Mouse (Mus musculus): ENCODE measurements around the gene Fbxo44. TPM values are rescaled to one million over a fixed set of nuclear protein-coding genes. Genes with fewer than 3 reads are reported as not detected.

Gene Fbxo44
- total and polyA plus RNA-seq, 3 experiments: 2.3 to 6.2 TPM; not detected in 1

- peak; percentile 97 for DNase-seq (ENCODE audit: low read depth, low spot score)
- Histone ChIP-seq H3K9ac (ENCODE audit: control insufficient read depth, low read depth, low read length, poor library complexity, severe bottlenecking) (peak overlapping the region; percentile 85), H3K79me2 (ENCODE audit: control insufficient read depth, insufficient read depth, low read length, poor library complexity) (no peaks in the 10 kb centered on the region; the same call in 1 of the 2 replicates), H3K4me1 (ENCODE audit: control insufficient read depth in 1 of 2, insufficient read depth in 2 of 2, low read length in 2 of 2) (peaks cover 3 to 8% of the 10 kb centered on the region in 2 experiments; a peak in 3 of 4 replicates), H3K4me3 (ENCODE audit: control insufficient read depth in 1 of 2, insufficient read depth in 1 of 2, low read depth in 2 of 2, low read length in 2 of 2) (peak overlapping the region; percentile 86 to 89), H3K9me3 (replicated peaks; ENCODE audit: insufficient read depth, low read length) (no peaks in the 10 kb centered on the region), H3K27me3 (ENCODE audit: control insufficient read depth in 1 of 2, insufficient read depth in 2 of 2, low read length in 2 of 2) (no peaks in the 10 kb centered on the region; a peak in 1 of 4 replicates), H3K36me3 (ENCODE audit: control insufficient read depth in 1 of 2, insufficient read depth in 2 of 2, low read length in 2 of 2) (peaks cover 0 to 5% of the 10 kb centered on the region in 2 experiments; a peak in 1 of 4 replicates), H3K27ac (ENCODE audit: control insufficient read depth, low read depth, low read length) (peak overlapping the region; percentile 84)
- no peak for TF ChIP-seq CHD1 (IDR thresholded peaks at IDR 0.05; ENCODE audit: low read depth, low read length)
- no peak for TF ChIP-seq USF1 (IDR thresholded peaks at IDR 0.05; ENCODE audit: low read depth, low read length)
- no peak for TF ChIP-seq CHD2 (IDR thresholded peaks at IDR 0.05; ENCODE audit: low read length)
- TF ChIP-seq MXI1 (IDR thresholded peaks at IDR 0.05; ENCODE audit: low read depth, low read length): peak; percentile 52
- TF ChIP-seq ZC3H11A (IDR thresholded peaks at IDR 0.05; ENCODE audit: low read depth, low read length): no peak
- no peak for TF ChIP-seq TBP (IDR thresholded peaks at IDR 0.05; ENCODE audit: low read depth, low read length)
- peak; percentile 70 for TF ChIP-seq NELFE (IDR thresholded peaks at IDR 0.05; ENCODE audit: low read depth, low read length)
- peak; percentile 76; a peak in 2 of 4 replicates for TF ChIP-seq POLR2A (IDR thresholded peaks at IDR 0.05; ENCODE audit: control insufficient read depth in 1 of 2, insufficient read depth in 1 of 2, low read depth in 1 of 2, low read length in 2 of 2, poor library complexity in 1 of 2)
- TF ChIP-seq MYC (IDR thresholded peaks at IDR 0.05; ENCODE audit: low read depth, low read length): 0 out of 2 replicates have a peak, but pooled peaks have one; percentile 14
- no peak for TF ChIP-seq POLR2AphosphoS2 (IDR thresholded peaks at IDR 0.05; ENCODE audit: low read length)
- TF ChIP-seq CTCF (IDR thresholded peaks at IDR 0.05 in 2 of 3, conservative IDR thresholded peaks at IDR 0.05 in 1 of 3; ENCODE audit: control insufficient read depth in 1 of 3, insufficient read depth in 1 of 3, low read depth in 2 of 3, low read length in 3 of 3, poor library complexity in 1 of 3, severe bottlenecking in 1 of 3): peak; percentile 15 to 66 (median 59); a peak in 4 of 6 replicates
- TF ChIP-seq EP300 (IDR thresholded peaks at IDR 0.05; ENCODE audit: low read depth in 1 of 2, low read length in 2 of 2): 0 out of 4 replicates have a peak, but pooled peaks of 1 of the 2 experiments have one; percentile 6
- no peak for TF ChIP-seq JUND (IDR thresholded peaks at IDR 0.05; ENCODE audit: low read depth, low read length)
- peak; percentile 58 for TF ChIP-seq MAX (IDR thresholded peaks at IDR 0.05; ENCODE audit: low read length)
- TF ChIP-seq ZMIZ1 (IDR thresholded peaks at IDR 0.05; ENCODE audit: low read depth, low read length): 0 out of 2 replicates have a peak, but pooled peaks have one; percentile 36
- no peak for TF ChIP-seq MEF2A (IDR thresholded peaks at IDR 0.05; ENCODE audit: extremely low read depth, insufficient replicate concordance, low read depth, low read length, poor library complexity, severe bottlenecking)
- TF ChIP-seq SMC3 (IDR thresholded peaks at IDR 0.05; ENCODE audit: low read depth, low read length): peak; percentile 34
- TF ChIP-seq HCFC1 (IDR thresholded peaks at IDR 0.05; ENCODE audit: low read depth, low read length): peak; percentile 21; the same call in 1 of the 2 replicates
Measured at GRCm38 (mm10) chr4:148140098-148141011, 19.9 kb downstream of the Fbxo44 start.

DNA sequence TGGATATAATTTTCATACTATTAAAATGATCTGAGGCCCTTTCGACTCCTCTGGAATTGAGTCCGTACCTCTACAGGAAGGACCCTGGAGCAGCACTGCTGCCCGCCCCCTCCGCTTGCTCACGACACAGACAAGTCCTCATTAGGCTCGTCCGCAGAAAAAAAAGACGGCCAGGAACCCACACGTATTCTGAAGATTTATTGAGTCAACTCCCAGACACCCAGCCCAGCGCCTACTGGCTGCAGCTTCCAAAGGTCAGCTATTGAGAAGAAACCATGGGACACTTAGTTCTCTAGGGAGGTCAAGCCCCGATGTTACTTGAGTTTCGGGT is 20.6 kb downstream of the Fbxo44 start:
- peak overlapping the region; percentile 86 to 89 for H3K4me3 ChIP-seq (ENCODE audit: control insufficient read depth in 1 of 2, insufficient read depth in 1 of 2, low read depth in 2 of 2, low read length in 2 of 2)
- H3K79me2 ChIP-seq (ENCODE audit: control insufficient read depth, insufficient read depth, low read length, poor library complexity): no peaks in the 10 kb centered on the region; the same call in 1 of the 2 replicates
- H3K36me3 ChIP-seq (ENCODE audit: control insufficient read depth in 1 of 2, insufficient read depth in 2 of 2, low read length in 2 of 2): peaks cover 0 to 7% of the 10 kb centered on the region in 2 experiments; a peak in 2 of 4 replicates
- 0 out of 4 replicates have a peak, but pooled peaks of 1 of the 2 experiments have one; percentile 3 for TF ChIP-seq EP300 (IDR thresholded peaks at IDR 0.05; ENCODE audit: low read depth in 1 of 2, low read length in 2 of 2)
- TF ChIP-seq ZNF384 (IDR thresholded peaks at IDR 0.05; ENCODE audit: low read depth, low read length): peak; percentile 57
- peak; percentile 30; the same call in 1 of the 2 replicates for TF ChIP-seq SIN3A (IDR thresholded peaks at IDR 0.05; ENCODE audit: low read length)
- TF ChIP-seq JUND (IDR thresholded peaks at IDR 0.05; ENCODE audit: low read depth, low read length): no peak
- TF ChIP-seq MXI1 (IDR thresholded peaks at IDR 0.05; ENCODE audit: low read depth, low read length): peak; percentile 40; the same call in 1 of the 2 replicates
- TF ChIP-seq GABPA (IDR thresholded peaks at IDR 0.05; ENCODE audit: low read depth, low read length): no peak
- peak overlapping the region; percentile 33; the same call in 1 of the 2 replicates for H3K27ac ChIP-seq (ENCODE audit: control insufficient read depth, low read depth, low read length)
- DNase-seq (ENCODE audit: low read depth, low spot score): no peak
- H3K4me1 ChIP-seq (ENCODE audit: control insufficient read depth in 1 of 2, insufficient read depth in 2 of 2, low read length in 2 of 2): peaks cover 3 to 11% of the 10 kb centered on the region in 2 experiments; a peak in 3 of 4 replicates
- no peaks in the 10 kb centered on the region; a peak in 1 of 4 replicates for H3K27me3 ChIP-seq (ENCODE audit: control insufficient read depth in 1 of 2, insufficient read depth in 2 of 2, low read length in 2 of 2)
- H3K9ac ChIP-seq (ENCODE audit: control insufficient read depth, low read depth, low read length, poor library complexity, severe bottlenecking): peak overlapping the region; percentile 65
- no peaks in the 10 kb centered on the region for H3K9me3 ChIP-seq (replicated peaks; ENCODE audit: insufficient read depth, low read length)
